Mouse (Mus musculus) ES-Bruce4 (cell line): Measurements from ENCODE around the gene Rasa2. TPM values are rescaled to one million over a fixed set of nuclear protein-coding genes. Genes with fewer than 3 reads are reported as not detected.

ENCODE experiments used
- H3K27ac ChIP-seq: 2 replicates; pipeline ENCODE4 v1.5.1; 2012; ENCODE audit warnings: low read length, inconsistent platforms; ENCODE audit not compliant: insufficient read depth
- H3K27me3 ChIP-seq: 2 replicates; pipeline ENCODE4 v1.6.1; 2012; ENCODE audit warnings: mild to moderate bottlenecking, low read length, inconsistent platforms; ENCODE audit not compliant: control insufficient read depth, poor library complexity, insufficient read depth, severe bottlenecking
- H3K36me3 ChIP-seq: 2 replicates; pipeline ENCODE4 v1.6.1; 2012; ENCODE audit warnings: inconsistent platforms, mild to moderate bottlenecking, low read length, moderate library complexity; ENCODE audit not compliant: control insufficient read depth, poor library complexity, insufficient read depth, severe bottlenecking
- H3K4me1 ChIP-seq: one replicate; pipeline ENCODE4 v1.8.1; 2011; ENCODE audit warnings: low read length; ENCODE audit not compliant: control insufficient read depth, insufficient read depth
- H3K4me3 ChIP-seq: 2 replicates; pipeline ENCODE4 v1.5.1; 2011; ENCODE audit warnings: low read depth, mild to moderate bottlenecking, low read length
- H3K9ac ChIP-seq: 2 replicates; pipeline ENCODE4 v1.6.1; 2012; ENCODE audit warnings: low read depth, mild to moderate bottlenecking, inconsistent platforms; ENCODE audit not compliant: poor library complexity, severe bottlenecking
- H3K9me3 ChIP-seq: replicated peaks from 2 replicates; pipeline ENCODE4 v1.6.1; 2012; ENCODE audit warnings: mild to moderate bottlenecking, low read length, inconsistent platforms; ENCODE audit not compliant: control insufficient read depth, poor library complexity, insufficient read depth, severe bottlenecking
- CTCF ChIP-seq: IDR thresholded peaks from one replicate; pipeline ENCODE4 v1.8.1; 2011; ENCODE audit warnings: low read depth, low read length
- EP300 ChIP-seq: IDR thresholded peaks from 2 replicates; pipeline ENCODE4 v1.6.1; 2011; ENCODE audit warnings: low read depth, low read length; ENCODE audit not compliant: insufficient read depth
- POLR2A ChIP-seq: IDR thresholded peaks from one replicate; pipeline ENCODE4 v1.8.1; 2011; ENCODE audit warnings: low read length; ENCODE audit not compliant: insufficient read depth
- polyA plus RNA-seq: library from polyadenylated mRNA; stranded (reverse); fragments of >200 nt; gene quantifications from 2 replicates; pipeline ENCODE4 v1.2.4, GENCODE M21; 2011; ENCODE audit warnings: low read depth; ENCODE audit not compliant: missing spikeins, insufficient read depth, insufficient read length

Gene Rasa2
- polyA plus RNA-seq, 1 experiment, result 18.3 TPM

- no peak overlapping the region for H3K4me3 ChIP-seq
These were observed 96.0 kb downstream of the Rasa2 start for GRCm38 (mm10) chr9:96535431-96535830.

DNA sequence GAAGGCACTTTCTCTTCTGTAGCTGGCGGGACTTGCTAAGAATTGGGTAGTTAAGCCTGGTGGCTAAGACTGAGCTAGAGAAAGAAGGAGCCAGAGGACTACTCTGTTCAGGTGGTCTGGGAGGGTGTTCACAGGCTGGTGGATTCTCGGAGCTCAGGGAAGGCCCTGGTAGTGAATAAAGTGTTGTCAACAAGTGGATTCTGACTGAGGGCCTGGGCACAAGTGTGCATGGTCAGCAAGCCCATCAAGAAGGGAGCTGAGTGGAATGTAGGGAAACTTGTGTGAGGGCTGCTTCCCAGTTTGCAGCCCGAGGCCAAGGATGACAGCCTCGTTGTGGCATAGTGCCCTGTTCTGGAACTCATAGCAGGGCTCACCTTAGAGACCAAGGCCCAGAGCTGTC is 97.2 kb downstream of the Rasa2 start:
- TF ChIP-seq POLR2A, result no peak
- TF ChIP-seq CTCF, result no peak
- no peak for TF ChIP-seq EP300
- Histone ChIP-seq H3K36me3 (no peaks in the 10 kb centered on the region), H3K27ac (no peak overlapping the region), H3K9me3 (no peaks in the 10 kb centered on the region), H3K9ac (no peak overlapping the region), H3K4me3 (no peak overlapping the region), H3K4me1 (peaks cover 1% of the 10 kb centered on the region), H3K27me3 (no peaks in the 10 kb centered on the region)

More at GRCm38 (mm10) chr9:96535431-96535830, 96.0 kb downstream of the Rasa2 start:
- H3K9me3 ChIP-seq, result no peaks in the 10 kb centered on the region
- H3K4me1 ChIP-seq, result peaks cover 1% of the 10 kb centered on the region
- H3K27me3 ChIP-seq, result no peaks in the 10 kb centered on the region
- H3K36me3 ChIP-seq, result no peaks in the 10 kb centered on the region
- TF ChIP-seq CTCF (no peak), EP300 (no peak), POLR2A (no peak)
- no peak overlapping the region for H3K27ac ChIP-seq
- H3K9ac ChIP-seq, result no peak overlapping the region

DNA sequence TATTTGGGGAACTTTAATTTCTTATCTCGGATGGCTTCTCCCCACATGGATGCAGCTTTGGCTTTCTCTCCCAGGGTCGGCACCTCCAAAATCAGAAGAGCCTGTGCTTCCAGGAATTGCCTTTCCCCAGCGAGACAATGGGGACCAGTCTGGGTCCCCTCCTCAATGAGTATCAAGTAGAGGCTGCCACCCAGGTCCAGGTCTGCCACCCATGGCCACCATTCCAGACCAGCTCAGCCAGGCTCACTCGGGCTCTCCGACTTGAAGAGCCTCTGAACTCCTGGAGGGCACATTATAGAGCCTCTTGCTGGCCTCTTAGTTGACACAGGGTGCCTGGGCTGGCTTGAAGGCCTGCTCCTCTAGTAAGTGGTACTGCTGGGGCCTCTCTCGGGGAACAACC is 97.9 kb downstream of the Rasa2 start:
- no peak for TF ChIP-seq POLR2A
- no peak for TF ChIP-seq EP300
- no peak for TF ChIP-seq CTCF
- Histone ChIP-seq H3K27ac (no peak overlapping the region), H3K36me3 (no peaks in the 10 kb centered on the region), H3K4me3 (no peak overlapping the region), H3K9ac (no peak overlapping the region), H3K4me1 (peaks cover 1% of the 10 kb centered on the region), H3K27me3 (no peaks in the 10 kb centered on the region), H3K9me3 (no peaks in the 10 kb centered on the region)

DNA sequence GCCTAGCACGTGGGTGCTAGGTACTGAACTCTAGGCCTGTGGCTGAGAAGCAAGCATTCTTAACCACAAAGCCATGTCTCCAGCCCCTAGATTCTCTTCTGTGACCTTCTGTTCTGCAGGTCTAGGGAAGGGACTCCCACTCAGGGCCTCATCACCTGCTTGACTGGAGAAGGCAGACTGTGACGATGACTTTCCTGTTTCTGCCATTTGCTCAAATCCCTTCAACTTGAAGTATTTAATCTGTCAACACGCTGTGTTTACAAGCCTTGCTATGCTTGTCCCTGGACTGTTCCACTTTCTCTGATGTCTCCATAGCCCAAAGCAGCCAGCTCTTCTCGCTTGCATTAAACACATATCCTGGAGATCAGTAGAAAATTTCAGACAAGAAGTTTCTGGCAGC is 98.9 kb downstream of the Rasa2 start:
- H3K36me3 ChIP-seq, result no peaks in the 10 kb centered on the region
- H3K9ac ChIP-seq, result no peak overlapping the region
- TF ChIP-seq CTCF (no peak), POLR2A (no peak)
- no peaks in the 10 kb centered on the region for H3K9me3 ChIP-seq
- no peak overlapping the region for H3K4me3 ChIP-seq
- no peaks in the 10 kb centered on the region for H3K27me3 ChIP-seq
- H3K4me1 ChIP-seq, result peaks cover 1% of the 10 kb centered on the region
- H3K27ac ChIP-seq, result no peak overlapping the region

DNA sequence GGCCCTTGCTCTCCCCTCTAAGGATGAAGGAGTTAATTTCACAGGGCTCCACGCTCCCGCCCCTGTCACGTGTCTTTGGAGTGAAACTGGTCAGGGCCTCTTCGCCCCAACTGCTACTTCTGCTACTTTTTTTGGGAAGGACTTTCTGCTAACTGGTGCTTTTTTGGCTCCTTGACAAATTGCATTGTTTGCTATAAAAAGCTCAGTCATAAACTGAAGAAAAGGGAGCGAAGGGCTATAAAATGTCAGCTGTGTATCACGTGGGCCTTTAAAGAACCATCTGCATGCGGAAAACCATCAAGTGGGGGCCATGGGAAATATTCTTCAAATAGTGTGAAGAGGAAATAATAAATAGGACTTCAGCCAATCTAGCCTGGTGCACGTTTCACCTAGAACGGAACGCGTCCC is 100.7 kb downstream of the Rasa2 start:
- H3K27me3 ChIP-seq, result no peaks in the 10 kb centered on the region
- peak overlapping the region; percentile 51; the same call in 1 of the 2 replicates for H3K27ac ChIP-seq
- H3K9ac ChIP-seq, result peak overlapping the region; percentile 54
- no peaks in the 10 kb centered on the region for H3K36me3 ChIP-seq
- peaks cover 1% of the 10 kb centered on the region for H3K4me1 ChIP-seq
- TF ChIP-seq POLR2A (no peak), CTCF (no peak), EP300 (0 out of 2 replicates have a peak, but pooled peaks have one; percentile 39)
- H3K9me3 ChIP-seq, result no peaks in the 10 kb centered on the region
- H3K4me3 ChIP-seq, result no peak overlapping the region

GRCm38 (mm10) chr9:96529961-96530673 is 101.3 kb downstream of the Rasa2 start:
- TF ChIP-seq POLR2A (no peak), EP300 (no peak), CTCF (no peak)
- H3K9ac ChIP-seq, result peak overlapping the region; percentile 54
- H3K9me3 ChIP-seq, result no peaks in the 10 kb centered on the region
- H3K4me3 ChIP-seq, result no peak overlapping the region
- no peaks in the 10 kb centered on the region for H3K36me3 ChIP-seq
- 0 out of 2 replicates have a peak overlapping the region, but pooled peaks have one; percentile 51 for H3K27ac ChIP-seq
- H3K27me3 ChIP-seq, result no peaks in the 10 kb centered on the region
- H3K4me1 ChIP-seq, result peaks cover 1% of the 10 kb centered on the region
